9 mouse cellular contexts compared by ENCODE assay signal in genomic region chr8:83577384-83577791, GRCm38 (mm10). TPM values are rescaled to one million over a fixed set of nuclear protein-coding genes. Genes with fewer than 3 reads are reported as not detected.
DNase-seq lines count a peak whose midpoint lies in the region; ATAC-seq and TF ChIP-seq lines count a peak whose summit lies in the region.
"Had no signal": no experiment of that assay in that cellular context is flagged by ENCODE, and none has a peak within 500 bp of the region (broad histone marks: within the 10 kb centered on the region; RNA-seq: fewer than 3 reads in every experiment).

No protein-coding gene starts in this region.

- no peaks in the 10 kb centered on the region for H3K9me3 ChIP-seq in lung, embryonic 16.5 days (ENCODE audit: control insufficient read depth, low read length)
- H3K9me3 ChIP-seq in heart, embryonic 14.5 days (ENCODE audit: control insufficient read depth, low read length): no peaks in the 10 kb centered on the region
- no peaks in the 10 kb centered on the region for H3K9me3 ChIP-seq in limb, embryonic 14.5 days (ENCODE audit: control insufficient read depth, low read length)

- TF ChIP-seq CTCF in lung, adult 2 months (IDR thresholded peaks at IDR 0.05; ENCODE audit: insufficient read depth, low read length): no peak

- peak overlapping the region; percentile 97 for H3K27ac ChIP-seq in lung, embryonic 16.5 days (ENCODE audit: low read length)
- H3K27ac ChIP-seq in heart, embryonic 14.5 days (replicated peaks in 1 of 2; ENCODE audit: control insufficient read depth in 1 of 2, insufficient read depth in 1 of 2, low read depth in 2 of 2, low read length in 2 of 2): peak overlapping the region; percentile 98
- peak overlapping the region; percentile 8; the same call in 1 of the 2 replicates for H3K27ac ChIP-seq in limb, embryonic 14.5 days (replicated peaks; ENCODE audit: low read depth, low read length)

- 34% methylated on average over 9 of the region's 9 CpGs for WGBS in lung, embryonic 16.5 days
- WGBS in lung, adult 2 months: 37% methylated on average over 9 of the region's 9 CpGs
- 37% methylated on average over 9 of the region's 9 CpGs for WGBS in heart, embryonic 14.5 days
- WGBS in limb, embryonic 14.5 days: 63% methylated on average over 9 of the region's 9 CpGs

- H3K27me3 ChIP-seq in lung, embryonic 16.5 days (ENCODE audit: control insufficient read depth, insufficient read depth, low read depth, low read length): no peaks in the 10 kb centered on the region
- H3K27me3 ChIP-seq in heart, embryonic 14.5 days (ENCODE audit: control insufficient read depth, insufficient read depth, low read length): no peaks in the 10 kb centered on the region
- H3K27me3 ChIP-seq in limb, embryonic 14.5 days (ENCODE audit: control insufficient read depth, insufficient read depth, low read length): no peaks in the 10 kb centered on the region

- peaks cover 42% of the 10 kb centered on the region for H3K4me1 ChIP-seq in lung, embryonic 16.5 days (replicated peaks; ENCODE audit: control insufficient read depth, insufficient read depth, low read length)
- H3K4me1 ChIP-seq in lung, adult 2 months (ENCODE audit: control insufficient read depth, insufficient read depth, low read length): peaks cover 3% of the 10 kb centered on the region; the same call in 1 of the 2 replicates
- H3K4me1 ChIP-seq in heart, embryonic 14.5 days (ENCODE audit: control insufficient read depth in 2 of 2, insufficient read depth in 2 of 2, low read length in 2 of 2): peaks cover 58 to 79% of the 10 kb centered on the region in 2 experiments
- H3K4me1 ChIP-seq in limb, embryonic 14.5 days (ENCODE audit: control insufficient read depth, insufficient read depth, low read length): peaks cover 12% of the 10 kb centered on the region; the same call in 1 of the 2 replicates

- TF ChIP-seq POLR2A in lung, adult 2 months (IDR thresholded peaks at IDR 0.05; ENCODE audit: borderline replicate concordance, extremely low read depth, low read depth, low read length): no peak
- TF ChIP-seq POLR2A in limb, embryonic 14.5 days (IDR thresholded peaks at IDR 0.05; ENCODE audit: borderline replicate concordance, extremely low read depth, insufficient read depth, insufficient read length): no peak

- no peak for ATAC-seq in lung, embryonic 16.5 days (ENCODE audit: low read depth)
- peak; percentile 29 for ATAC-seq in heart, embryonic 14.5 days (ENCODE audit: insufficient number of reproducible peaks, insufficient read depth, low FRiP score, low read depth)
- ATAC-seq in limb, embryonic 14.5 days (ENCODE audit: low FRiP score, low read depth): no peak

- H3K36me3 ChIP-seq in lung, embryonic 16.5 days (ENCODE audit: control insufficient read depth, insufficient read depth, low read length): peaks cover 7% of the 10 kb centered on the region
- peaks cover 23% of the 10 kb centered on the region for H3K36me3 ChIP-seq in heart, embryonic 14.5 days (ENCODE audit: control insufficient read depth, insufficient read depth, low read length)
- peaks cover 24% of the 10 kb centered on the region for H3K36me3 ChIP-seq in limb, embryonic 14.5 days (ENCODE audit: control insufficient read depth, insufficient read depth, low read length)

- no peak for DNase-seq in lung, adult 2 months
- peak; percentile 88 for DNase-seq in adrenal gland, postnatal 10 days
- peak; percentile 27 for DNase-seq in cerebellum, adult 9-10 months
- no peak for DNase-seq in limb, embryonic 14.5 days (ENCODE audit: low spot score)
- no peak for DNase-seq in gastrocnemius, adult 18-20 months (ENCODE audit: low spot score)
- DNase-seq in urinary bladder, postnatal 10 days (ENCODE audit: low spot score): no peak

- no peak overlapping the region; the same call in 1 of the 2 replicates for H3K4me2 ChIP-seq in lung, embryonic 16.5 days (ENCODE audit: low read depth, low read length)
- peak overlapping the region; percentile 52 for H3K4me2 ChIP-seq in heart, embryonic 14.5 days (ENCODE audit: low read length)
- no peak overlapping the region for H3K4me2 ChIP-seq in limb, embryonic 14.5 days (replicated peaks; ENCODE audit: low read depth, low read length, severe bottlenecking)

- peak overlapping the region; percentile 53 for H3K9ac ChIP-seq in lung, embryonic 16.5 days (ENCODE audit: low read length)
- peak overlapping the region; percentile 69 for H3K9ac ChIP-seq in heart, embryonic 14.5 days (ENCODE audit: low read length)
- H3K9ac ChIP-seq in limb, embryonic 14.5 days (ENCODE audit: low read depth, low read length, severe bottlenecking): no peak overlapping the region

- no peak overlapping the region for H3K4me3 ChIP-seq in lung, embryonic 16.5 days (ENCODE audit: low read length)
- H3K4me3 ChIP-seq in lung, adult 2 months (replicated peaks; ENCODE audit: extremely low read depth, low read depth, low read length): no peak overlapping the region
- H3K4me3 ChIP-seq in heart, embryonic 14.5 days (ENCODE audit: control insufficient read depth in 1 of 2, insufficient read depth in 1 of 2, low read depth in 1 of 2, low read length in 2 of 2): no peak overlapping the region
- H3K4me3 ChIP-seq in limb, embryonic 14.5 days (replicated peaks; ENCODE audit: low read length): no peak overlapping the region

RNA-seq across cellular contexts. Expression of gene Ndufb7, which starts 10.9 kb away (rescaled TPM):
- 338 and 350 TPM in 2 replicates for polyA plus RNA-seq in lung, embryonic 16.5 days (2015; fragmentation: Nextera tagmentation; extraction: Ambion mirVana)
- polyA plus RNA-seq in lung, adult 2 months (2012; rRNA removed): 269 and 286 TPM in 2 replicates
- total RNA-seq in adrenal gland, postnatal 10 days (2021): 100 to 1,000 TPM; 340 to 396 TPM
- 717 and 718 TPM in 2 replicates for polyA plus RNA-seq in heart, embryonic 14.5 days (2014; fragmentation: Nextera tagmentation; extraction: Ambion mirVana)
- polyA plus RNA-seq in limb, embryonic 14.5 days (2012; rRNA removed): 237 and 248 TPM in 2 replicates
- polyA plus RNA-seq in limb, embryonic 14.5 days (2014; fragmentation: Nextera tagmentation; extraction: Ambion mirVana): 298 and 313 TPM in 2 replicates
- 100 to 1,000 TPM; 308 to 352 TPM for total RNA-seq in gastrocnemius, adult 18-20 months (2021)

RNA-seq across cellular contexts. Expression of gene Tecr, which starts 30.4 kb away (rescaled TPM):
- polyA plus RNA-seq in lung, embryonic 16.5 days (2015; fragmentation: Nextera tagmentation; extraction: Ambion mirVana): 491 and 509 TPM in 2 replicates
- polyA plus RNA-seq in lung, adult 2 months (2012; rRNA removed): 416 and 565 TPM in 2 replicates
- 100 to 1,000 TPM; 305 to 336 TPM for total RNA-seq in adrenal gland, postnatal 10 days (2021)
- 461 and 507 TPM in 2 replicates for polyA plus RNA-seq in heart, embryonic 14.5 days (2014; fragmentation: Nextera tagmentation; extraction: Ambion mirVana)
- polyA plus RNA-seq in limb, embryonic 14.5 days (2012; rRNA removed): 595 and 783 TPM in 2 replicates
- polyA plus RNA-seq in limb, embryonic 14.5 days (2014; fragmentation: Nextera tagmentation; extraction: Ambion mirVana): 586 and 589 TPM in 2 replicates
- 100 to 1,000 TPM; 512 to 541 TPM for total RNA-seq in gastrocnemius, adult 18-20 months (2021)

RNA-seq across cellular contexts. Expression of gene Dnajb1, which starts 30.6 kb away (rescaled TPM):
- 65.0 and 65.2 TPM in 2 replicates for polyA plus RNA-seq in lung, embryonic 16.5 days (2015; fragmentation: Nextera tagmentation; extraction: Ambion mirVana)
- polyA plus RNA-seq in lung, adult 2 months (2012; rRNA removed): 23.5 and 26.4 TPM in 2 replicates
- total RNA-seq in adrenal gland, postnatal 10 days (2021): 10 to 100 TPM; 24.7 to 28.8 TPM
- 37.0 and 38.2 TPM in 2 replicates for polyA plus RNA-seq in heart, embryonic 14.5 days (2014; fragmentation: Nextera tagmentation; extraction: Ambion mirVana)
- 42.6 and 43.7 TPM in 2 replicates for polyA plus RNA-seq in limb, embryonic 14.5 days (2012; rRNA removed)
- polyA plus RNA-seq in limb, embryonic 14.5 days (2014; fragmentation: Nextera tagmentation; extraction: Ambion mirVana): 51.3 and 58.9 TPM in 2 replicates
- 10 to 100 TPM in 1 of 2 experiments, 1 to 10 TPM in 1; 5.9 to 16.7 TPM for total RNA-seq in gastrocnemius, adult 18-20 months (2021)

RNA-seq across cellular contexts. Expression of gene Olfr370, which starts 41.8 kb away (rescaled TPM):
- not detected in 2 replicates for polyA plus RNA-seq in lung, embryonic 16.5 days (2015; fragmentation: Nextera tagmentation; extraction: Ambion mirVana)
- not detected in 2 replicates for polyA plus RNA-seq in lung, adult 2 months (2012; rRNA removed)
- total RNA-seq in adrenal gland, postnatal 10 days (2021): not detected
- not detected in 2 replicates for polyA plus RNA-seq in heart, embryonic 14.5 days (2014; fragmentation: Nextera tagmentation; extraction: Ambion mirVana)
- 0.18 TPM in 1 of 2 replicates, not detected in the other for polyA plus RNA-seq in limb, embryonic 14.5 days (2012; rRNA removed)
- polyA plus RNA-seq in limb, embryonic 14.5 days (2014; fragmentation: Nextera tagmentation; extraction: Ambion mirVana): not detected in 2 replicates
- total RNA-seq in gastrocnemius, adult 18-20 months (2021): not detected
- total RNA-seq: layer of hippocampus, adult 8-10 months had no signal

Comparison
In these comparisons a context has a peak if more than half of its experiments do, and no peak if none do; other contexts are left out.
1. H3K27ac ChIP-seq: peak in every context shown above with its lines; median percentile 98 in heart, embryonic 14.5 days; 97 in lung, embryonic 16.5 days; 8 in limb, embryonic 14.5 days.
2. DNase-seq: peak in adrenal gland, postnatal 10 days (single experiment) and cerebellum, adult 9-10 months (single experiment); none in lung, adult 2 months (single experiment), limb, embryonic 14.5 days (single experiment), gastrocnemius, adult 18-20 months (single experiment) and urinary bladder, postnatal 10 days (single experiment).